Mouse (Mus musculus) adrenal gland (tissue): Measurements from ENCODE around the gene Ski.
"Not testable (repeated sequence)": the region's sequence is repeated elsewhere in the genome, so short reads cannot be mapped to it uniquely, and the experiment has no call there.

Source experiments
- intact Hi-C: fragments of 180-260 bp; cut with DNase I; formaldehyde crosslinking; loops from one replicate; pipeline ENCODE4 v1.15.1; 2025
- long read RNA-seq, 2 experiments: library from polyadenylated mRNA; unstranded; transcript quantifications; one replicate each; pipeline ENCODE4 v2.0.0; 2020; ENCODE audit warnings: borderline replicate concordance in 1 of 2; ENCODE audit not compliant: insufficient replicate concordance in 1 of 2

Gene Ski
- long read RNA-seq, experiment 1, partial matches to known transcripts = 1 of 13 reads
- long read RNA-seq, experiment 1, other reads (novel, unspliced or antisense) = 12 of 13 reads
- long read RNA-seq, experiment 2, partial matches to known transcripts = 1 of 9 reads
- long read RNA-seq, experiment 2, other reads (novel, unspliced or antisense) = 8 of 9 reads

DNA sequence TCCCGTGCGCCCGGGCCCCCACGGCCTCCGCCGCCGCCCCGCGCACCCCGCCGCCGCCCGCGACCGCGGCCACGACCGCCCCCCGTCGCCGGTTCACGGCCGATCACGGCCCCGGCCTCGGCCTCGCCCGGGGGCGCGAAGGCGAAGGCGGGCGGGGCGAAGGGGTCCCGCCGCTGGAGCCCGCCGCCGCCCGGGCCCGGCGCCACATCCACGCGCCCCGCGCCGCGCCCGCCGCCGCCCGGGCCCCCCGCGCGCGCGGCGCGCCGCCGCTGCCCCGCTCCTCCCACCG, at the start of gene Ski:
Ski (minus strand) TSS at position 41 of the 289 bp plus-strand sequence.
- intact Hi-C loops = loop anchor here (5.0 kb wide), 1 partner anchor 35 kb away; no protein-coding TSS in a partner anchor

DNA sequence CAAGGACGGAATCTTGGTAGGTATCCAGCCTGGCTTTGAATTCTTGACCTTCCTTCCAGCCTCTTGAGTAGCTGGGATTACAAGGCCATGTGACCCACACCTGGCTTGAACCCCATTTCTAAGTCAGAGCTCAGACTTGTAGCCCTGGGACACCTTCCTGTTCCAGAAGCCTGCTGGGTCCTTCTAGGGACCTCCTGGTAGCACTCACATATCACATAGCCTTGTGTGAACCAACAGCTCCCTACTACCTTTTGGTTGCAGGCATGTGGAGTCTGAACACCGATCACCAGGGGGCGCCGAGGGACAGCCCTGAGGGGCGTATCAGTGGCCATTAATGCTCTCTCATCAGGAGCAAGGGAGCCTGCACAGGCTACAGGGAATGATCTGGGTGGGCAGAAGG, 46.0 kb upstream of the Ski start:
- intact Hi-C loops = no loop called here

DNA sequence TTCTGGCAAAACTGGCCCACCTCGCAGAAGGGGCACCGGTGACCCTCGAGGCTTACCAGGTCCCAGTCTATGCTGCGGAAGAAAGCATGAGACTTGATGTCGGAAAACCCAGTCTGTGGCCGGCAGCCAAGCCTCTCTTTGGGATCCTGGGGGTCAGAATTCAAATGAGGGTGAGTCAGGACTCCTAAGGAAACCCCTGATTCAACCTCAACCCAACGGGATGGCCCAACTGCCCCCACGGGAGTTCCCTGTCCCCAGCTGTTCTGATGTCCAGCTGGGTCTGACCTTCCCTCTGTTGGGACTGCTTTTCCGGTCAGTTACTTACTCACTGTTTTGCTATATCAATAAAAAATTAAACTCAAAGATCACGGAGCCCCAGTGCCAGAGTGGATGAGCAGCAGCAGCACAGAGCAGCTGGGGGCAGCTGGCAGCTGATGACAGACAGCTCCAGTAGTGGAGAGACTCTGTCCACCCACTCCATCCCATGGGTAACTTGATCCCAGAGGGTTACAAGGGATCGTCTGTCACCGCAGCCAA, 45.3 kb upstream of the Ski start:
- intact Hi-C loops = loop anchor here (2.0 kb wide), 1 partner anchor 41 kb away; no protein-coding TSS in a partner anchor

DNA sequence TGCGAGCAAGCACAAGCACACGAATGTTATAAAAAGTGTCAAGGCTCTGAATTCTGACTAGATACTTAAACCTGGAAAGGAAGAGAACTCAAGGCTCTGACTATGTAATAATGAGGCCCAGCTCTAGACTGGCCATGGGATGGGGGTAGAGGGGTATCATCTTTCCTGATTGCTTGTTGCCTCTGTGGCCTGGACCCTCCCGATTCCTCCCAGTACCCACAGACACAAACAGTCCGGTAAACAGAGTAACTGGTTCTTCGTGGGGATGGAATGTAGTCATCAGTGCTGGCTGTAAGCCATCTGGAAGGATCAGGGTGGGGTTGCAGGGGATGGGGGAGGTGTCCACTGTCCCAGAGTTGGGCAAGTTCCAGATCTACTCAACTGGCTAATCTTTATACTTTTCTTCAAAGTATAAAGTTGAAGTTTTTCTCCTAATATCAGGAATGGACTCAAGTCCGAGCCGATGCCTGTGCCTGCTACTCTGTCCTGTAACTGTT, 44.7 kb upstream of the Ski start:
- intact Hi-C loops = loop anchor here (2.0 kb wide), 1 partner anchor 42 kb away; no protein-coding TSS in a partner anchor

DNA sequence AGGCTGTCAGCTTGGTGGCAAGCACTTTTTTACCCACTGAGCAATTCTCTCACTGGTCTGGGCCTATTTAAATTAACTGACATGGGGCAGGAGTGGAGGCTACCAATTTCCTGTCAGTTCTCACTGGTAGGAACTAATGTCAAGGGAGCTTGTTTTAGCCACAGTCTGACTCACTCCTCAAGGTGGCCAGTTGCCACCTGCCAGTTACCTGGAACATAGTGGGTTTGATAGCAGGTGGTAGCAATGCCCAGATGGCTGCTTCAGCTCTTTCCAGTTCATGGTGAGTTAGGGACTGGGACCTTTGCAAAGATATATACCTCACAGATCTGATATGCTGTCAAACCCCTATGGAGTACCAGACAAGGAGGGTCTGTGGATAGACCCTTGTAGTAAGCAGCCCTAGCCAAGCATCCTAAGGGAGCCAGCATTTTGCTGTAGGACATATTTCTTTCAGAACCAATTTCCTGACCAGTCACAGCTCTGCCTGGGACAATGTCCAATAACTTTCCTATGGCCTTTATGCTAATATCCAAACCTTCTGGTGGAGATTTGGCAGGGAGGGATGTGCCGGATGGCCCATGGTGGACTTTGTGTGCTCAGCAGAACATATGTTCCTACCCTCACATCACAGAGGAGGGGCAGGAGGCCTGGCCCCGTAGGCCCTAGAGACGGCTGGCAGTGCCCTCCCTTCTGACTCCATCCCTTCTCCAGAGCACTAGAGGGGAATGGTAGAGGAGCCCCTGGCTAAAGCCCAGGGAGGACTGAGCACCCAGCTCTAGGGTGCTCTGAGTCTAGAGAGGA, 42.3 kb upstream of the Ski start:
- intact Hi-C loops = no loop called here

DNA sequence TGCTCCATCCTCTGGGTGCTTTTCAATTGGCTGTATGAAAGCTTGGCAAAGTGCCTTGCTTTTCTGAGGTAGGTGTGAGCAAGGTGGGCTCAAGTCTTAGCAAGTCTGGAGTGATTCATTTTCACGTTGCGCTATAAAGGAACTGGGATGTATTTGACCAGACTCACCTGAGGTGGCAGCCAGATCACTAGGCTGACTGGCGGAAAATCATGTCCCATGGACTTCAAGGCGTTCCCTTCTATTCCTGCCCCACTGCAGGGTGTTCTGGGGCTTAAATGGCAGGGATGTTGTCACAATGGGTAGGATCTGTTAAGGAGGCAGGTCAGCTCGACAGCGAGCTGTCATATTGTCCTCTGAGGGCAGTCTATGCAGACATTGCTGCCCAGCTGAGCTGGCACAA, 29.9 kb upstream of the Ski start:
- intact Hi-C loops = no loop called here

DNA sequence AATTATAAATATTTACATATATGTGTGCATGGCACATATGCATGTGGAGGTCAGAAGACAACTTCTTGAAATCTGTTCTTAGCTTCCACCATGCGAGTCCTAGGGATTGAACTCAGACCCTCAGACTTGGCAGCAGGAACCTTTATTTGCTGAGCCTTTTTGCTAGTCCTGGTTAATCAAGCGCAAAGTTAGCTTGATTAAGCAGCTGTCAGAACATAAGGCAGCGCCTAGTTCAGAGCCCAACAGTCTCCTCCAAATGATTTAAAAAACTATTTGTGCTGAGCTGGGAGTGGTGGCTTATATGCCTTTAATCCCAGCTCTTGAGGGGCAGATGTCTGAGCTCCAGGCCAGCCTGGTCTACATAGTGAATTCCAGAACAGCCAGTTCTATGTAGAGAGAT, 28.8 kb upstream of the Ski start:
- intact Hi-C loops = no loop called here

DNA sequence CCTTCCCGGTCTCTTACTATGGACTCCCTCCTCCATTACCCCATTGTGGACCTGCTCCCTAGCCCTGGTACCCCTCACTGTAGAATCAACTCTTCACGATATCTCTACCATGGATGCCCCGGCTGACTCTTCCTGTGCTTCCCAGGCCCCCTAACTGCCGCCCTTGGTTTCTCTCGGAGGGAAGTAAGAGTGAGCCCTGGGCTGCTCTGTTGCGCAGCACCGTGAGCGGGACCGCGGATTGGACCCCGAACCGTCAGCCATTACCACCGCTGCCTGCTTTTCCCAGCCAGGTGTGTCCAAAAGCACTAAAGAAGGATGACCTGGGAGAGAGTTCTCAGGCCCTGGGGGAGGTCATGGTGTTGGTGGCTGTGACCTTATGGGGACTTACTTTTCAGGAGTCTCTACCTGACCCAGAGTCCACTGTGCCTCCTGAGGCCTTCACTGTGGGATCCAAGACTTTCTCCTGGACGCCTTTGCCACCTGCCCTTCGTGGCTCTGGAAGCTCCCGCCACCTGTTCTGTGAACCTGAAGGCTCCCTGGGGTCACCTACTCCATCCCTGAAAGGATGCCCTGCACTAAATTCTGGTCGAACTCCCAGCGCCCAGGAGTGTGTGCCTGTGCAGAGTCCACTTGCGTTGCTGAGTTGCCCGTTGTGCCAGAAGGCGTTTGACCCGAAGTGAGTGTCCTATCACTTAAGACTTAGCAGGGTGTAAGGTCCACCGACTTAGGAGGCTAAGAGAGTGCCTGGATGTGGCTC, 28.1 kb upstream of the Ski start:
- intact Hi-C loops = no loop called here

DNA sequence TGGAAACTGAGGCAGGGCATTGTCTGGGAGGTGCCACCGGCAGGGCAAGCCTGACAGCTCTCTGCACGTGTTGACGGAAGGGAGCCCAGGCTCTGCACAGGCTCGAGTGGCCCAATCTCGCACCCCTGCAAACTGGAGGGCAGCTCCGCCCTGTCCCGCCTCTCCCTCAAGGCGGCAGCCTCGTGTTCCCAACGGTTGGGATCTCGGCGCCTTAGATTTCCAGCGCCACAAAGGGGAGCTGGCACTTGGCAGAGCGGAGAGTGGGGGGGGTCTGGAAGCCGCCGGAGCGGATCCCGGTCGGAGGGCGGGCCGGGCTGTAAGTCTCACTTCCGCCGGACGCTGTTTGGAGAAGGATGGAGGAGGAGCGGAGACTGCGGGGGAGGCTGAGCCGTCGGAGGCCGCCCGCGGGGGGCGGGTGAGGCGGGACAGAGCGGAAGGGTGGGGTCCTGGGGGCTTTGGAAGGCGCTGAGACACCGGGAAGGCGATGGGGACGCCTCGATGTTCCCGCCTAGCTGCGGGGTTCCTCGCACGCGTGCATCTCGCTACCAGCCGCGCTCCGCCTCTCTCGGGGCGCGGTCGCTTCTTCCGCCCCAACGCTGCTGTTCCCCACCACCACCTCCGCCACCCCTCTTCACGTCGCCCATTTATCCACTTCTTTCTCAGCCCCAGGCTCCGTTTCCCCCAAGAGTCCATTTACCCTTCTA, 27.4 kb upstream of the Ski start, which contains the start of gene Faap20:
Faap20 (plus strand) TSS at position 155 of the 704 bp plus-strand sequence.
- intact Hi-C loops = loop anchor here (1.0 kb wide), 1 partner anchor 154 kb away; no protein-coding TSS in a partner anchor

DNA sequence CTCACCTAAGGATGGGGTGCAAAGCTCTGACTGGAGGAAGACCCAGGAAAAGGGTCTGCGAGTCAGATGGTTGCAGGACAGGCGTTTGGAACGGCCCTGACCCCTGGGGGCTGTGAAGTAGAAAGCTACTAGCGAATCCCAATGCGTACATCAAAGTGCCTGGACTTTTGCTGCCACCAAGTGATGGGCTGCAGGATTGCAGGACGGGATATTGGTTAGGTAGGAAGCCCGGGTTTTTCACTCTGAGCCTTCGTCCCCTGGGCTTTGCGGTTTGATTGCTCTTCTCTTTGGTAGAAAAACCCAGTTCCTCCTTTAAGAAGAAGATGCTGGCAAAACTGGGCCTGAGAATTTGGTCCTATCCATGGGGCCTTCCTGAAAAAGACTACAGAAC, 26.9 kb upstream of the Ski start:
- intact Hi-C loops = loop anchor here (1.0 kb wide), 1 partner anchor 154 kb away; no protein-coding TSS in a partner anchor

DNA sequence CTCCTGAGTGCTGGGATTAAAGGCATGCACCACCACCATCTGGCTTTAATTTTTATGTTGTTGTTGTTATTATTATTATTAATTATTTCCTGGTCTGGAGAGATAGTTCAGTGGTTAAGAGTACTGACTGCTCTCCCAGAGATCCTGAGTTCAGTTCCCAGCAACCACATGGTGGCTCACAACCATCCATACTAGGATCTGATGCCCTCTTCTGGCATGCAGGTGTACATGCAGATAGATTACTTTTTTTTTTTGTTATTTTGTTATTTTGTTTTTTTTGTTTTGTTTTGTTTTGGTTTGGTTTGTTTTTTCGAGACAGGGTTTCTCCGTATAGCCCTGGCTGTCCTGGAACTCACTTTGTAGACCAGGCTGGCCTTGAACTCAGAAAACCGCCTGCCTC, 25.7 kb upstream of the Ski start:
- intact Hi-C loops = not testable (repeated sequence)

DNA sequence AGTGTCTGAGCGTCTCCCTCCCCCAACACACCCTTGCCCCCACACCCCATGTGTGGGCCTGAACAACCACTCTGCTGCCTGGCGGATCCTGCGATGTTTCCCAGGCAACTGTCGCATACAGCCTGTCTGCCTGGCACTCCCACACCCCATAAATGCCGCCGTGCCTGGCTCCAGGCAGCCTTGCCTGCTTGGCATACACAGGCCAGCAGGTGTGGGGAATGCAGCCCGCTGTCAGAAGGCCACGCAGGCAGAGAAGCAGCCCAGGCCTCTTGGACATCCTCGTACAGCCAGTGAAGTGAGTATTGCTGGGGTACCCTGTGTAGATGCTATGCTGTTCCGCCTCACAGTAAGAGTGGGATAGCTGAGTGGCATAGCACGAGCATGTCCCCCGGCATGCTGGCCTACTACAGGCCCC, 24.3 kb upstream of the Ski start:
- intact Hi-C loops = no loop called here

DNA sequence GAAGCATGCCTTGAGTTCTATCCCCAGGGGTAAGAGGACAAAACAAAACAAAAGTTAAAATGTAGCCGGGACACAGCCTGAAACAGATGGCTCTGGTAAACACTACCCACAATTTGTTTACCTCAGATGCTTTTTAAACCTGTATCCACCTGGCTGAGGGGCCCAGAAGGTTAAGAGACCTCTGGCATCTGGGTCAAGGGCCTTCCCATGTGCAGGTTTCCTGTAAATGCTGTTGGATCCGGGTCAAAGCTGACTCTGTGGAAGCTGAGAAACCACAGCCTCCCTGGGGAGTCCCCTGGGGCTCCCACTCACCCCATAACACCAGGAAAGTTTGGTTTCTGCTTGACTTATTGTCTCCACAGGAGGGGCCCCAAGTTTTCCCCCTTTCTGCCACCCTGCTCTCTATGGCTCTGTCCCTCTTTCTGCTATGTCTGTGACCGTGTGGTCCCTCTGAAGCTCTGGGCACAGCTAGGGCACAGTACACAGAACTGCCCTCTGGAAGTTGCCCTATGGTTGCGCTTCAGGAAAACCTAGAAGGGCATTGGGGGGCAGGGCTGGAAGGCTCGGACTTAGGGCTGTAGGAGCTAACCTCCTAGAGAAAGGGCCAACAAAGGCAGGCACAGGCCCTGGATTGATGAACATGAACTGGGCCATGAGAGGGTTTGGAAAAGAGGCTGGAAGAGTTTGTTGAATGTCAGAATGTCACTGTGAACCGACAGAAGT, 23.5 kb upstream of the Ski start:
- intact Hi-C loops = no loop called here

DNA sequence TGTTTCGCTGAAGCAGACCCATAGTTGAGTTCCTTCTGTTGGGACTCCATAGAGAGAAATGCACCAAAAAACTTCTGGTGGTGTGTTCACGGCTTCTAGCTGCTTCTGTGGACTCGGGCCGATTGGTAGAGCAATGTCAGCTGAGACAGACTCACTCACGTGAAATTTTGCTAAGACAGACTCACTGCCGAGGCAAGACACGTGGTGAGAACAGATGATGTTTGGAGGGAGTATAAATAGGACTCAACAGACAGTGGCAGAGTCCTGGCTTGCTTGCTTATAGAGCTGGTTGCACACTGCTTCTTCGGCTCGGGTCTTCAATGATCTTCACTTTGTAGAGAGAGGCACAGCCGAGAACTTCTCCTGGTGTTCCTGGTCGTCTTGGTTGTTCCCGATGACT, 20.8 kb upstream of the Ski start:
- intact Hi-C loops = no loop called here

DNA sequence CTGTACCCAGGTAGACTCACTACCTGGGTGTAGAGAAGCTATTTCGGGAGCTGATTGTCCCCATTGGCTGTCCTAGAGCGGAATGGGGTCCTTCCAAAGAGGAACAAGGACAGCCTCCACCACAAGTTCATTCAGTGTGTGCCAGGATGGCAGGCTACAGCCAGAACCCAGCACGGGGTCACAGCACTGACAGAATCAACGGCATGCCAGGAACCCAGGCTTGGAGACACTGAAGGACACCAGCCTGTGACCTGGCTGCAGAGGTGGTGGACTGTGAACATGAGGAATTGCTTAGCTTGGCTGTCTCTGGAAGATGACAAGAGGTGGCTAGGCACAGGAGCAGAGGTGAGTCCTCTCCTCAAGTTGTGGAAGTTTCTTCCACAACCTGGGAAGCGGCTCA, 19.9 kb upstream of the Ski start:
- intact Hi-C loops = no loop called here

DNA sequence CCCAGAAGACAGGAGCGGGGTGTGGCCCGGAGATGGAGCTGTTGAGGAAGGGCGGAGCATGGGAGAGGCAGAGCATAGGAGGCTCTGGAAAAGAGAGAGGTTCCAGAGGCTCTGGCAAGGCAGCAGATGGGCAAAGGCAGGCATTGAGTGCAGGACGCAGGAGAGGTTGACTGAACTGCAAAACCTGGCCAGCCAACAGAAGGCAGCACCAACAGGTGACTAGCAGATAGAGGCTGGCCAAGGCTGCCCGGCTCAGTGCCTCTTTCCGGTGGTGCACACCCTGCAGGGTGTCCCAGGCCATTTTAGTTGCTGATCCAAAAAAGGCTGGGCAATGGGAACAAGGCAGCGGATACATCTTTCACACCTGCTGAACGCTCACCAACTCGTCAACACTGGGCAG, 19.4 kb upstream of the Ski start:
- intact Hi-C loops = no loop called here

DNA sequence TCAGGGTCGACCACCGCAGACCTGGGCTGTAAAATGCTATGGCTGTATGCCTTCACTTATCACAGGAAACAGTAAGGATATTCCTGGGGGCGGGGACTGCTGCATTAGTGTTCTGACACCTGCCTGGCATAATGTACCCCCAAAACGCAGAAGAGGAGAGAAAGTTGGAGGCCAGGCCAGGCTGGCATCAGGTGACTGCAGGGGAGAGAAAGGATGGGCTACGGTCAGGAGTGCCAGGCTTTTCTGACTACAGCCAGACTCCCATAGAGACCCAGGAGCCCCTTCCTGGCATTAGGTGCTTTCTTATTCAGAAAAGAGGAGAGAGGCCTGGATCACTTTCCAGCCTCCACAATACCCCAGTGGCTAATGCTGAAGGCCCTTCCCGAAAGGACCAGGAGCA, 17.1 kb upstream of the Ski start:
- intact Hi-C loops = no loop called here

DNA sequence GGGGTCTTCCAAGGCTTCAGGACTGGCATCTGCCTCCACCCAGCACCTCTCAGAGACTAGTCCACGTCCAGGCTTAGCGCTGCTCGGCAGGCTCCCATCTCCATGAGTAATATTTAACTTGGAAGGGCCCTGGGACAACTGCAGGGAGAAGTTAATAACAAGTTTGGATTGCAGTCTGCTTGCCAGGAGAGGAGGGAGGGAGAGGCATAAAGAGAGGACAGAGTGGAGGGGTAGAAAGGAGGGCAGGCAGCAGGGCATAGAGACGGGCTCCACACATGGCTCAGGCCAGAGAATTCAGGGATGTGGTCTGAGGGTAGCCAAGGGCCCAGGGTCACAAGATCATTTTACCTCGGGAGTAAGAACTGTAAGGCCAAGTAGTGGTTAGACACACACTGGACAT, 15.9 kb upstream of the Ski start:
- intact Hi-C loops = no loop called here

DNA sequence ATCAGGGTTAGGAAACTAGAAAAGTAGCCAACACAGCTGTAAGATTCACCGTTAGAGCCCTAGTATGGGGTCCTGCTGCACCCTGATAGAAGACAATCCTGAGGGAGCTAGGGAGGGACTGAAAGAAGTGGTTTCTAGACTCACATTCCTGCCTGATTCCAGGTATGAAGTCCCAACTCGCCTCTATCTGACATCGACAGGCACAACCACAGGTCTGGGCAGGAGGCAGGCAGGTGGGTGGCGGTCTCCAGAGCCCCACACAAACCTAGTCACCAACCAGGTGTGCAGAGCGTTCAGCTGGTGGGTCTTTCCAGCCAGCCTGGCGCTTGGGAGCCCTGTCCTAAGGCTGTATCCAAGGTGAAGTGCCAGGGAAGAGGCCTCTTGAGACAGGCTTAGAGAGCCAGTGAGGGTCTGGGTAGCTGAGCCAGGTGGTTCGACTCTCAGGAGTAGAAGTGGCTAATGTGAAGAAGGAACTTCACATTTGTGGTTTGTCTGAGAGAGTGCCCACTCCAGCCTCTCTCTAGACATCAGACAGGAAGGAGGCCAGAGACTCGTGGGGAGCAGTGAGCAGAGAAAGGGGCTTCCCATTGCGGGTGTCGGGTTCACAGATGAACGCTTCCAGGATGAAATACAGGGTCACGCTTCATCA, 14.5 kb upstream of the Ski start:
- intact Hi-C loops = no loop called here
